Mouse (Mus musculus) frontal cortex, postnatal 25 days (tissue): ENCODE data around the gene Olfr325.

Experiments used
- DNase-seq, 2 experiments: peaks; one replicate each; pipeline ENCODE4 v3.0.0; 2022; ENCODE audit warnings: low spot score in 2 of 2

The Olfr325 gene

DNA sequence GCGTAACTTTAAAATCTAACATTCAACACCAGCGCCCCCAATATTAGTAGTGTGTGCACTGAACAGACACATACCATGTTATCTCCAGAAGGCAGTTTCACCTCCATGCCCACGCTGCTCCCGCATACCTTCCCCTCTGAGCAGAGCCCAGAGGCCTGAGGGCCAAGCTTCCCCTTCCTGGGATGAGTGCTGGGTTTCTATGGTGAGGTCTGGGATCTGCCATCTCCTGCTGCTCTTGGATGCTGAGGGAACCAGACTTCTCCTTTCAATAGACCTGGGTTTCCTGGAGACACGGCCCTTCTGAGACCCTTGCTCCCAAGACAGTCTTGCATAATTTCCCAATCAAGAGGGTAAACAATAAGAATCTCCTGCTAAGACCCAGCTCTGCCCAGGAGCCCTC is 52.9 kb downstream of the Olfr325 start, which contains the start of gene Olfr323:
Olfr323 (minus strand) TSS at position 101 of the 400 bp plus-strand sequence.
- no peak for DNase-seq
